Mouse (Mus musculus): ENCODE data around the gene Itpk1.

GRCm38 (mm10) chr12:102575541-102576329, 129.0 kb downstream of the Itpk1 start:
- TF ChIP-seq CTCF (IDR thresholded peaks at IDR 0.05) (peak; percentile 33; the same call in 1 of the 2 replicates), EP300 (IDR thresholded peaks at IDR 0.05) (no peak)
